Mouse (Mus musculus): ENCODE measurements around the gene Rabgap1l. TPM values are rescaled to one million over a fixed set of nuclear protein-coding genes. Genes with fewer than 3 reads are reported as not detected.

The Rabgap1l gene
- polyA plus RNA-seq, 1 experiment, result 65.2 TPM

DNA sequence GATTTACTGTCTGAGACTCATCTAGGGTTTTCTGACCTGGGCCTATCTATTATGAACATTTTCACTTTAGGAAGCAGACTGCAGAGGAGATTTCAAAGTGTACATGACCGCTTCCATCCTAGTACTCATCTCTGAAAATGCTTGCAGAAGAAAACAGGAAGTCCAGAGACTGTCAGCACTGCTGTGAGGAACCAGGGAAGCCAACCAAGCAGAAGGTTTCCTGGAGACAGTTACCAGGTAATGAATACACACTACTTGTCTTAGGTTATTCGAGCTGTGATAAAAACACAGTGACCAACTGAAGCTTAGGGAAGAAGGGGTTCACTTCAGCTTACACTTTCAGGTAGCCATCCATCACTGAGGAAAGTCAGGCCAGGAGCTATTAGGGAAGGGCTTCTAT is 547.1 kb downstream of the Rabgap1l start:
- TF ChIP-seq CTCF (IDR thresholded peaks at IDR 0.05; ENCODE audit: extremely low read depth, insufficient read depth, low read length), result no peak
- TF ChIP-seq POLR2A (IDR thresholded peaks at IDR 0.05; ENCODE audit: extremely low read depth, insufficient read depth, low read length), result no peak
- peaks cover 5% of the 10 kb centered on the region; the same call in 1 of the 2 replicates for H3K4me1 ChIP-seq (ENCODE audit: control insufficient read depth, insufficient read depth, low read length)
- no peak overlapping the region for H3K4me3 ChIP-seq (ENCODE audit: insufficient read depth, low read length)
- H3K27ac ChIP-seq (ENCODE audit: insufficient read depth, low read length), result no peak overlapping the region

DNA sequence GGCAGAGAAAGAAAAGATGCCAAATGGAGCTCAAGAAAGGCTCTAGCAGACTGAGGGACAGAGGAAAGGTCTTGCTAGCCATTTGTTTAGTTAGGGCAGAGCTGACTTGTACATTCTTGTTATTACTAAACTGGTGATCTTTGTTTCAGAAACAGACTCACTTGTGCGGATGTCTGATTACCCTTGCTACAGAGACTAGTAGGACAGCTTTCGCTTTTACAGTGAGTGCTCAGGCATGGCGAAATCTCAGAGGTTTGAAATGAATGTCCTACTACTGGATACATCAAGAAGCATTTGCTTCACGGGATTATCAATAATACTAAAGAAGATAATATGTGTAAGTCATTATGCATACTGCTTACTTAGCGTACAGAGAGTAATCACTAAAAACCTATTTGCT is 548.3 kb downstream of the Rabgap1l start:
- no peak for TF ChIP-seq POLR2A (IDR thresholded peaks at IDR 0.05; ENCODE audit: extremely low read depth, insufficient read depth, low read length)
- no peak for TF ChIP-seq CTCF (IDR thresholded peaks at IDR 0.05; ENCODE audit: extremely low read depth, insufficient read depth, low read length)
- no peak overlapping the region for H3K27ac ChIP-seq (ENCODE audit: insufficient read depth, low read length)
- H3K4me3 ChIP-seq (ENCODE audit: insufficient read depth, low read length), result no peak overlapping the region
- H3K4me1 ChIP-seq (ENCODE audit: control insufficient read depth, insufficient read depth, low read length), result peaks cover 2% of the 10 kb centered on the region; the same call in 1 of the 2 replicates

DNA sequence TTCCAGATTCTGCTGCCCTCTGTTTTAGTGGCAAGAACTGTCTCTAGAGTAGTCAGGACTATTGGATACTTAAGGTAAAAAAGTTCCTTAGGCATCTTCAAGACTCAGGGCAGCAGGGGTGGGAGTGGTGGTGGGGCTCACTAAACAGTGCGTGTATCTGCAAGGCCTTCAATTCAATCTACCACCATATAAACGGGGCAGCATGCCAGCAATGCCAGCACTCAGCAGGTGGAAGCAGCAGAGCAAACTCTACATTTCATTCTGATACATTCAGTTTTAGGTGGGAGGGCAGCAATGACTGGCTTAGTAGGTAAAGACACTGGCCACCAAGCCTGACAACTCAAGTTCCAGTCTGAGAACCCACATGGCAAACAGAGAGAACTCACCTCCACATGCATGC is 552.9 kb downstream of the Rabgap1l start:
- no peak overlapping the region for H3K4me3 ChIP-seq (ENCODE audit: insufficient read depth, low read length)
- TF ChIP-seq CTCF (IDR thresholded peaks at IDR 0.05; ENCODE audit: extremely low read depth, insufficient read depth, low read length) (no peak), POLR2A (IDR thresholded peaks at IDR 0.05; ENCODE audit: extremely low read depth, insufficient read depth, low read length) (no peak)
- H3K27ac ChIP-seq (ENCODE audit: insufficient read depth, low read length), result no peak overlapping the region
- peaks cover 2% of the 10 kb centered on the region for H3K4me1 ChIP-seq (ENCODE audit: control insufficient read depth, insufficient read depth, low read length)

DNA sequence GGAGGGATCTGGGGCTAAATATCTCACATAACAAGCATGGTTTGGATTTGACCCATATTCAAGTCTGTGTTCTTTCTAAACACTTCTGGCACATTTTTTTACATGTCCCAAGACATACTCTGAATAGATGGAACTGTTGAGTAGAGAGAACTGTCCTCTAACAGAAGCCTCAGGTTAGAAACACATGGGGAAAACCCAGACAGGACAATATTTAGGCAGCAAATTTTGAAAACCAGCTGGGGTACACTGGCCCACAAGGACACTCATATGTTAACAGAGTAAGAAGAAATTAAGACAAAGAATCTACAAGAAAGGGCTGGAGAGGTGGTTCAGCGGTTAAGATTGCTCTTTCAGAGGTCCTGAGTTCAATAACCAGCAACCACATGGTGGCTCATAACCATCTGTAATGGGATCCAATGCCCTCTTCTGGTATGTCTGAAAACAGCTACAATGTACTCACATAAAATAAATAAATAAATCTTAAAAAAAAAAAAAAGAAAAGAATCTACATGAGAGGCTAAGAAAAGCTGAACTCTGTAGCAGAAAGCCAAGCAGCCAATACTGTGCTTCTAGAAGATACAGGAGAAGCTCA is 554.1 kb downstream of the Rabgap1l start:
- Histone ChIP-seq H3K4me1 (ENCODE audit: control insufficient read depth, insufficient read depth, low read length) (peaks cover 2% of the 10 kb centered on the region), H3K27ac (ENCODE audit: insufficient read depth, low read length) (no peak overlapping the region), H3K4me3 (ENCODE audit: insufficient read depth, low read length) (no peak overlapping the region)
- TF ChIP-seq CTCF (IDR thresholded peaks at IDR 0.05; ENCODE audit: extremely low read depth, insufficient read depth, low read length) (no peak), POLR2A (IDR thresholded peaks at IDR 0.05; ENCODE audit: extremely low read depth, insufficient read depth, low read length) (no peak)

DNA sequence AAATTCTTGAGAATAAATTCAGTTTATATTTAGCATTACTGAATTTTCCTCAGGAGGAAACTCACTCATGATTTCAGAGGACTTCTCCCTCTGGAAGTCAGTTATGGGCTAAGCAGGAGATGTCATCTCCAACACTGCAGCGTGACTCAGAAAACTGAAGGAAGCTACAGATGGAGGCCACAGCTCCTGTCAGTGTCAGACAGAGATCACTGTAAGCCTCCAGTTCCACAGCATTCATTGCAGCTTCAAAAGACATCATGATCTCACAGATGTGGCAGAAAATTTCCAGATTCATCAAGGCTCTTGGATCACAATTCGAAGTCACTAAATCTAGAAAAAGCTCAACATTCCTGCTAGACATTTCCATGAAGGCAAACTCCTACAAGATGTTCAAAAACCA is 555.0 kb downstream of the Rabgap1l start:
- Histone ChIP-seq H3K4me1 (ENCODE audit: control insufficient read depth, insufficient read depth, low read length) (peaks cover 2% of the 10 kb centered on the region), H3K27ac (ENCODE audit: insufficient read depth, low read length) (no peak overlapping the region), H3K4me3 (ENCODE audit: insufficient read depth, low read length) (no peak overlapping the region)
- TF ChIP-seq POLR2A (IDR thresholded peaks at IDR 0.05; ENCODE audit: extremely low read depth, insufficient read depth, low read length), result no peak
- TF ChIP-seq CTCF (IDR thresholded peaks at IDR 0.05; ENCODE audit: extremely low read depth, insufficient read depth, low read length), result no peak

DNA sequence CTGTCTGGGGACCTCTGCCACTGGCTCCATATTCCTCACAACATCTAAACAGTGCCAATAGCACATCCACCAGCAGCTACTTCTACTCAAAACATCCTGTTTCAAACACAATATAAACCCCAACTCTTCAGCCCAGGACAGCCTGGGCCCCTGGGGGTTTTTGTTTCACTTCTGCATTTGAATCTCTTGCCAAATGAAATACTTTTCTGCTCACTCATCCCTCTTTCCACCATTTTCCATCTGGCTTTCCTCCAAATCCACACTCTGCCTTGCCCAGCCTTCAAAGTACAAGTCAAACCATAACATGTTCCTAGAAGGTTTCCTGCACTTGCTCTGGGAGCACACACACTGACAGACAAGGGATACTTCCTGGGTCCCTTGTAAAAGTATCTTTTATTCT is 559.1 kb downstream of the Rabgap1l start:
- TF ChIP-seq CTCF (IDR thresholded peaks at IDR 0.05; ENCODE audit: extremely low read depth, insufficient read depth, low read length) (no peak), POLR2A (IDR thresholded peaks at IDR 0.05; ENCODE audit: extremely low read depth, insufficient read depth, low read length) (no peak)
- H3K4me3 ChIP-seq (ENCODE audit: insufficient read depth, low read length), result no peak overlapping the region
- peaks cover 2% of the 10 kb centered on the region for H3K4me1 ChIP-seq (ENCODE audit: control insufficient read depth, insufficient read depth, low read length)
- no peak overlapping the region for H3K27ac ChIP-seq (ENCODE audit: insufficient read depth, low read length)

DNA sequence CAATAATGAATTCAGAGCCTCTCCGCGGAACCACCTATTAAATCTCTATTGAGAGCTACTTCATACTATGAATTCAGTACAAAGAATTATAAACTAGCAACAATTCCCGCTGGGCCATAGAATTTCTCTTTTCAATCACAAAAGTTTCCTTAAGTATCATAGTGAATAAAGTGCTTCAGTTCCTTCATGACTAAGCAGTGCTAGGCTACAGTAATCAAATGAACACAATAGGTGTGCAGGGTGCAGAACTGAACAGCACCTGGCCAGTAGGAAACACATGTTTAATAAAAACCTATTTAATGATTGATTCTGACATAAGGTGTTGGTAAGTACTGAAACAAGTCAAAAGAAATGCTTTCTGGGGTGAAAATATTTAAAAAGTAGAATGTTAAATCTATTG is 560.9 kb downstream of the Rabgap1l start:
- H3K4me1 ChIP-seq (ENCODE audit: control insufficient read depth, insufficient read depth, low read length), result no peaks in the 10 kb centered on the region
- TF ChIP-seq CTCF (IDR thresholded peaks at IDR 0.05; ENCODE audit: extremely low read depth, insufficient read depth, low read length), result no peak
- TF ChIP-seq POLR2A (IDR thresholded peaks at IDR 0.05; ENCODE audit: extremely low read depth, insufficient read depth, low read length), result no peak
- no peak overlapping the region for H3K27ac ChIP-seq (ENCODE audit: insufficient read depth, low read length)
- no peak overlapping the region for H3K4me3 ChIP-seq (ENCODE audit: insufficient read depth, low read length)

DNA sequence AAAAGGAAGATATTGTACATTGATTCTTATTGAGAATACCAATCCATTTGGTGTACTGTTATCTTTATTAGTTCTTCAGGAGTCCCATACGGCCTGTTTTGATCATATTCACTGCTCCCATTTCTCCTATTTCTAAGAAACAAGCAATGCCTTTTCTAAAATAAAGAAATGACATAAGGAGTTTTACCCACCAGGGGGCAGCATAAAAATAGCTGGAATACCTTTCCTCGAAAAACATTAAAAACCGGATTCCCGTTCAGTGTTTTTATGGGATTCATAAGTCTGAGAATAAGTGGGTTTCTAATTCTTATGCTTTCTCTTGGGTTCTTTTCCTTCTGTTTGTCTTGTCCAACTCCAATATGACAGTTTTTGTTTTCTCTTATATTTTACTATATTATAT is 562.0 kb downstream of the Rabgap1l start:
- Histone ChIP-seq H3K27ac (ENCODE audit: insufficient read depth, low read length) (no peak overlapping the region), H3K4me1 (ENCODE audit: control insufficient read depth, insufficient read depth, low read length) (no peaks in the 10 kb centered on the region), H3K4me3 (ENCODE audit: insufficient read depth, low read length) (no peak overlapping the region)
- TF ChIP-seq POLR2A (IDR thresholded peaks at IDR 0.05; ENCODE audit: extremely low read depth, insufficient read depth, low read length), result no peak
- TF ChIP-seq CTCF (IDR thresholded peaks at IDR 0.05; ENCODE audit: extremely low read depth, insufficient read depth, low read length), result no peak

DNA sequence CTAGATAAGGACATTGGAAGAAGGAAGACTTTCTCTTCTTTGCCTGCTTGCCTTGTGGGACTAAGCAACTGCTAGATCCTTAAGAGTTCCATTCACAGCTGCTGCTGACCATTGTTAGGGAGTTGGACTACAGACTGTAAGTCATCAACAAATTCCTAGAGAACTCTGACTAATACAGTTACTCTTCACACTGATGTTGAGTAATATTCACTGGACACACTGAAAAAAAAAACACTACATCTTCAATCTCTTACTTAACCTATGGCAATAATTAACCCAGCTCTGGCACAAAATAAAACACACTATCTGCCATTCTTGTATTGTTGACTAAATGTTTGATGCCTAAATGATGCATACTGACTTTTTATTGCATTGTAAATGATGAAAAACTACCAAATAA is 565.2 kb downstream of the Rabgap1l start:
- Histone ChIP-seq H3K4me1 (ENCODE audit: control insufficient read depth, insufficient read depth, low read length) (no peaks in the 10 kb centered on the region), H3K4me3 (ENCODE audit: insufficient read depth, low read length) (no peak overlapping the region), H3K27ac (ENCODE audit: insufficient read depth, low read length) (no peak overlapping the region)
- no peak for TF ChIP-seq CTCF (IDR thresholded peaks at IDR 0.05; ENCODE audit: extremely low read depth, insufficient read depth, low read length)
- TF ChIP-seq POLR2A (IDR thresholded peaks at IDR 0.05; ENCODE audit: extremely low read depth, insufficient read depth, low read length), result no peak

DNA sequence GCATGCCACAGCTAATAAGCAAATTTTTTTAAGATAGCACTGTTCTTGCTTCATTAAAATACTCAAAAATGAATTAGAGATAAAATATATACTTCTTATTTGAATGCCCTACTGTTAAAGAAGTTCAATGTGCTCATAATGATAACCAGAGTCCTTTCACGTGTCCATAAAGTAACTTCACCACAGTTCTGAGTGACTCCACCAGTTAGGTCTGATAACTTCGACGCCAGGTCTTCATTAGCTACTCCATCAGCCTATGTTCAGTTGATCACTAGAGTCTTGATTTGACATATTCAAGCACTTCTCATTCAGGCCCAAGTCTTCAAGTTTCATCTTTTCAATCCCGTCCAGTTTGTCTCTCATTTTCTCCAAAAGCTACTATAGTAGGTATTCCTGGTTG is 565.8 kb downstream of the Rabgap1l start:
- Histone ChIP-seq H3K4me1 (ENCODE audit: control insufficient read depth, insufficient read depth, low read length) (no peaks in the 10 kb centered on the region), H3K27ac (ENCODE audit: insufficient read depth, low read length) (no peak overlapping the region), H3K4me3 (ENCODE audit: insufficient read depth, low read length) (no peak overlapping the region)
- TF ChIP-seq CTCF (IDR thresholded peaks at IDR 0.05; ENCODE audit: extremely low read depth, insufficient read depth, low read length), result no peak
- TF ChIP-seq POLR2A (IDR thresholded peaks at IDR 0.05; ENCODE audit: extremely low read depth, insufficient read depth, low read length), result no peak

All from cortical plate, adult 2 months (tissue).